Mouse (Mus musculus) olfactory bulb, adult 2 months (tissue): ENCODE results near the gene Prickle3.

ENCODE experiments used
- CTCF ChIP-seq: fragments of 200-500 bp; IDR thresholded peaks from 2 replicates; pipeline ENCODE4 v1.5.1; 2012; ENCODE audit warnings: low read depth, mild to moderate bottlenecking, low read length, moderate library complexity; ENCODE audit not compliant: insufficient read depth
- POLR2A ChIP-seq: fragments of 200-500 bp; IDR thresholded peaks from 2 replicates; pipeline ENCODE4 v1.6.1; 2012; ENCODE audit warnings: mild to moderate bottlenecking, low read depth, low read length, moderate library complexity; ENCODE audit not compliant: insufficient read depth

GRCm38 (mm10) chrX:7635101-7635500, 22.0 kb upstream of the Prickle3 start:
- no peak for TF ChIP-seq CTCF
- no peak for TF ChIP-seq POLR2A
